Comparison of ENCODE assay signal across 23 mouse cellular contexts in genomic region chr17:10635470-10635869, GRCm38 (mm10).
DNase-seq lines count a peak whose midpoint lies in the region; ATAC-seq lines count a peak whose summit lies in the region.
"Had no signal": no experiment of that assay in that cellular context is flagged by ENCODE, and none has a peak within 500 bp of the region (broad histone marks: within the 10 kb centered on the region; RNA-seq: fewer than 3 reads in every experiment).

No protein-coding gene starts in this region.

- peaks cover 5% of the 10 kb centered on the region; the same call in 1 of the 2 replicates for H3K4me1 ChIP-seq in kidney, embryonic 15.5 days
- H3K4me1 ChIP-seq: heart, embryonic 10.5 days had no signal

- H3K4me3 ChIP-seq in kidney, embryonic 15.5 days (replicated peaks): no peak overlapping the region
- H3K4me3 ChIP-seq: embryonic facial prominence, embryonic 13.5 days; forebrain, embryonic 12.5 days; heart, embryonic 10.5 days; hindbrain, embryonic 10.5 days had no signal

- no peak overlapping the region for H3K4me2 ChIP-seq in kidney, embryonic 15.5 days
- H3K4me2 ChIP-seq: embryonic facial prominence, embryonic 13.5 days; forebrain, embryonic 12.5 days; hindbrain, embryonic 14.5 days had no signal

- peak; percentile 51 for DNase-seq in kidney, adult 11 months
- no peak for DNase-seq in kidney, postnatal 10 days
- peak; percentile 35 to 55 for DNase-seq in kidney, postnatal 25 days
- no peak for DNase-seq in cerebellum, adult 9-10 months
- no peak for DNase-seq in adrenal gland, postnatal 14 days
- DNase-seq in heart, postnatal 25 days (ENCODE audit: low spot score): no peak
- DNase-seq: adrenal gland, postnatal 25 days; B cell, adult 2 months; cerebellum, adult 2 months; cerebellum, postnatal 14 days; gastrocnemius, postnatal 10 days; heart, adult 18-20 months; heart, postnatal 10 days had no signal

- H3K9me3 ChIP-seq in kidney, embryonic 15.5 days (replicated peaks): no peaks in the 10 kb centered on the region
- H3K9me3 ChIP-seq: embryonic facial prominence, embryonic 13.5 days; forebrain, embryonic 12.5 days; G1E; heart, embryonic 10.5 days; hindbrain, embryonic 10.5 days had no signal

- H3K9ac ChIP-seq in kidney, embryonic 15.5 days: no peak overlapping the region
- H3K9ac ChIP-seq: embryonic facial prominence, embryonic 13.5 days; forebrain, embryonic 12.5 days; hindbrain, embryonic 14.5 days had no signal

- peak overlapping the region; percentile 84 for H3K27ac ChIP-seq in kidney, embryonic 15.5 days
- H3K27ac ChIP-seq: embryonic facial prominence, embryonic 13.5 days; forebrain, embryonic 12.5 days; heart, embryonic 10.5 days; hindbrain, embryonic 10.5 days; hindbrain, embryonic 14.5 days had no signal

- 74% methylated on average over 11 of the region's 11 CpGs for WGBS in kidney, embryonic 15.5 days

- intact Hi-C loops in heart, postnatal 25 days (cut with DNase I): no loop called here

- ATAC-seq in kidney, embryonic 15.5 days (replicated peaks; ENCODE audit: low FRiP score): peak; percentile 89
- ATAC-seq: activated CD4-positive, CD25-positive, alpha-beta regulatory T cell, adult 4 months; CD4-positive, CD25-positive, alpha-beta regulatory T cell, adult 4 months; forebrain, embryonic 16.5 days had no signal

- H3K27me3 ChIP-seq in kidney, embryonic 15.5 days: no peaks in the 10 kb centered on the region
- H3K27me3 ChIP-seq: embryonic facial prominence, embryonic 13.5 days; forebrain, embryonic 12.5 days had no signal

- no peaks in the 10 kb centered on the region for H3K36me3 ChIP-seq in kidney, embryonic 15.5 days
- H3K36me3 ChIP-seq: embryonic facial prominence, embryonic 13.5 days; forebrain, embryonic 12.5 days; G1E; heart, embryonic 10.5 days; hindbrain, embryonic 10.5 days had no signal

Comparison
In these comparisons a context has a peak if more than half of its experiments do, and no peak if none do; other contexts are left out.
1. DNase-seq: peak in kidney, adult 11 months (single experiment) and kidney, postnatal 25 days (2 of 2); none in kidney, postnatal 10 days (single experiment), cerebellum, adult 9-10 months (single experiment), adrenal gland, postnatal 14 days (single experiment) and heart, postnatal 25 days (single experiment).